Mouse (Mus musculus): ENCODE measurements around the gene Stra6l. TPM values are rescaled to one million over a fixed set of nuclear protein-coding genes. Genes with fewer than 3 reads are reported as not detected.
A peak's percentile ranks its signal among the peaks of the same experiment; 100 is the strongest.

Gene Stra6l
- polyA plus RNA-seq, 1 experiment from 2014 or later, result 0.11 TPM

GRCm38 (mm10) chr4:45818814-45819207 lies 29.7 kb upstream of the Stra6l start:
- H3K4me1 ChIP-seq (ENCODE audit: control insufficient read depth in 2 of 2, insufficient read depth in 2 of 2, low read length in 2 of 2), result peaks cover 36 to 49% of the 10 kb centered on the region in 2 experiments
- ATAC-seq (ENCODE audit: insufficient number of reproducible peaks, insufficient read depth, low FRiP score, low read depth), result no peak
- H3K4me3 ChIP-seq (ENCODE audit: control insufficient read depth in 1 of 2, insufficient read depth in 1 of 2, low read depth in 1 of 2, low read length in 2 of 2), result no peak overlapping the region
- H3K9ac ChIP-seq (ENCODE audit: low read length), result peak overlapping the region; percentile 54
- peaks cover 11% of the 10 kb centered on the region; the same call in 1 of the 2 replicates for H3K27me3 ChIP-seq (ENCODE audit: control insufficient read depth, insufficient read depth, low read length)
- no peaks in the 10 kb centered on the region for H3K9me3 ChIP-seq (ENCODE audit: control insufficient read depth, low read length)
- no peaks in the 10 kb centered on the region for H3K36me3 ChIP-seq (ENCODE audit: control insufficient read depth, insufficient read depth, low read length)
- H3K27ac ChIP-seq (replicated peaks in 1 of 2; ENCODE audit: control insufficient read depth in 1 of 2, insufficient read depth in 1 of 2, low read depth in 2 of 2, low read length in 2 of 2), result peak overlapping the region; percentile 98 to 99
- WGBS, result 9% methylated on average over 4 of the region's 4 CpGs
- H3K4me2 ChIP-seq (ENCODE audit: low read length), result peak overlapping the region; percentile 66; the same call in 1 of the 2 replicates

DNA sequence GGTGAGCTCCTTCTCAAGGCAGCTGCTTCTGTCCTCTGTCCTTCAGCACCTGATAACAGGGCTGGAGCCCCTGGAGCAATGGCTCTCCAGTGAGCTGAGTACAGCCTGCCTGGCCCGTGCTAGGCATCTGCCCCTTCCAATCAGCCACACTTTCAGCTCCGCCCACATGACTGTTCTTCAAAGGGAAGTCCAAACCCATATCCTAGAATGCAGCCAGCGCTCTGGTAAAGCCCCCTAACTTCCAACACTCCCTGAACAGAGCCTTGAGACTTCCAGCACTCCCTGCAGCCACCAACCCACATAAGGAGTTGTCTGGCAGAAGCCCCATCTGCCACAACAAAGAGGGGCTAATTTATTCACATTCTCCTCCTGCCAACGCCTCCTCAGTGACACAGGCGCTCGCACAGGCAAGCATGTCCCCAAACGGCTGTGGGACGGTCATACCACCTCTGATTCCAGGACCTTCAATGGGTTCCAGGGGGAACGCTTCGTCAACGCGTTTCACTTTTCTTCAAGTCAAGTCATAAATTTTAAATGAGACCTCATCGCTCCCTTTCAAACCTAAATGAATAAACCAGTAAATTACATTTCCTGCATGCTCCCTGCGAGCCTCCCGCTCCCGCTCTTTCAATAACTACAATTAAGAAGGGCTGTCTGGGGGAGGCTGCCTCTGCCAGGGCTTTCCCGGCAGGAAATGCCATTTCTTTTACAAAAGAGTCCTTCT lies 29.1 kb upstream of the Stra6l start:
- Histone ChIP-seq H3K4me3 (ENCODE audit: control insufficient read depth in 1 of 2, insufficient read depth in 1 of 2, low read depth in 1 of 2, low read length in 2 of 2) (peak overlapping the region; percentile 17 to 21), H3K27ac (replicated peaks in 1 of 2; ENCODE audit: control insufficient read depth in 1 of 2, insufficient read depth in 1 of 2, low read depth in 2 of 2, low read length in 2 of 2) (peak overlapping the region; percentile 98 to 99), H3K4me1 (ENCODE audit: control insufficient read depth in 2 of 2, insufficient read depth in 2 of 2, low read length in 2 of 2) (peaks cover 42 to 55% of the 10 kb centered on the region in 2 experiments), H3K9me3 (ENCODE audit: control insufficient read depth, low read length) (no peaks in the 10 kb centered on the region), H3K9ac (ENCODE audit: low read length) (peak overlapping the region; percentile 54), H3K27me3 (ENCODE audit: control insufficient read depth, insufficient read depth, low read length) (peaks cover 16% of the 10 kb centered on the region; the same call in 1 of the 2 replicates), H3K4me2 (ENCODE audit: low read length) (peak overlapping the region; percentile 66), H3K36me3 (ENCODE audit: control insufficient read depth, insufficient read depth, low read length) (no peaks in the 10 kb centered on the region)
- WGBS, result 2% methylated on average over 17 of the region's 17 CpGs
- peak; percentile 91 for ATAC-seq (ENCODE audit: insufficient number of reproducible peaks, insufficient read depth, low FRiP score, low read depth)

GRCm38 (mm10) chr4:45820074-45820830 lies 28.2 kb upstream of the Stra6l start:
- peak overlapping the region; percentile 98 to 99 for H3K27ac ChIP-seq (replicated peaks in 1 of 2; ENCODE audit: control insufficient read depth in 1 of 2, insufficient read depth in 1 of 2, low read depth in 2 of 2, low read length in 2 of 2)
- WGBS, result 8% methylated on average over 8 of the region's 8 CpGs
- peak overlapping the region in 1 of 2 experiments; percentile 17; a peak in 2 of 4 replicates for H3K4me3 ChIP-seq (ENCODE audit: control insufficient read depth in 1 of 2, insufficient read depth in 1 of 2, low read depth in 1 of 2, low read length in 2 of 2)
- H3K27me3 ChIP-seq (ENCODE audit: control insufficient read depth, insufficient read depth, low read length), result peaks cover 25% of the 10 kb centered on the region; the same call in 1 of the 2 replicates
- peak overlapping the region; percentile 66 for H3K4me2 ChIP-seq (ENCODE audit: low read length)
- H3K4me1 ChIP-seq (ENCODE audit: control insufficient read depth in 2 of 2, insufficient read depth in 2 of 2, low read length in 2 of 2), result peaks cover 49 to 61% of the 10 kb centered on the region in 2 experiments
- no peaks in the 10 kb centered on the region for H3K9me3 ChIP-seq (ENCODE audit: control insufficient read depth, low read length)
- no peaks in the 10 kb centered on the region for H3K36me3 ChIP-seq (ENCODE audit: control insufficient read depth, insufficient read depth, low read length)
- peak; percentile 60 for ATAC-seq (ENCODE audit: insufficient number of reproducible peaks, insufficient read depth, low FRiP score, low read depth)
- peak overlapping the region; percentile 54 for H3K9ac ChIP-seq (ENCODE audit: low read length)

DNA sequence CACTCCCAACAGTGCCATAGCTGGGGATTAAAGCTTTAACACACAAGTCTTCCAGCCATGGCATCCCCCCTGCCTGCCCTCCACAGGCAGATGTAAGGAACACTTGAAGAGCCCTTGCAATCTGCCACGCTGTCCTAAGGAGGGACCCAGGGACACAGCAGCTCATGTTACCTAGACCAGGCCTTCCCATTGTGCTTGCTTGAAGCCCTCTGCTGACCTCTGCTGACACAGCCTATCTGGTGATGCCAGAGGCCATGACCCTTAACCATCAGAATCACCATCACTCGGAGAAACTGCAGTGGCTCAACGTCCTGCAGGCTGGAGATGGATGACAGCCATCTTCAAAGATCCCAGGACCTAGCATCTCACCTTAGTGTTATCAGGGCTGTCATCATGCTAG lies 26.5 kb upstream of the Stra6l start:
- no peak for ATAC-seq (ENCODE audit: insufficient number of reproducible peaks, insufficient read depth, low FRiP score, low read depth)
- no peak overlapping the region for H3K4me2 ChIP-seq (ENCODE audit: low read length)
- H3K4me1 ChIP-seq (ENCODE audit: control insufficient read depth in 2 of 2, insufficient read depth in 2 of 2, low read length in 2 of 2), result peaks cover 48 to 61% of the 10 kb centered on the region in 2 experiments
- H3K36me3 ChIP-seq (ENCODE audit: control insufficient read depth, insufficient read depth, low read length), result no peaks in the 10 kb centered on the region
- no peak overlapping the region for H3K9ac ChIP-seq (ENCODE audit: low read length)
- no peaks in the 10 kb centered on the region for H3K9me3 ChIP-seq (ENCODE audit: control insufficient read depth, low read length)
- no peak overlapping the region for H3K4me3 ChIP-seq (ENCODE audit: control insufficient read depth in 1 of 2, insufficient read depth in 1 of 2, low read depth in 1 of 2, low read length in 2 of 2)
- peaks cover 42% of the 10 kb centered on the region for H3K27me3 ChIP-seq (ENCODE audit: control insufficient read depth, insufficient read depth, low read length)
- 56% methylated on average over 3 of the region's 3 CpGs for whole genome bisulfite sequencing
- no peak overlapping the region for H3K27ac ChIP-seq (replicated peaks in 1 of 2; ENCODE audit: control insufficient read depth in 1 of 2, insufficient read depth in 1 of 2, low read depth in 2 of 2, low read length in 2 of 2)

DNA sequence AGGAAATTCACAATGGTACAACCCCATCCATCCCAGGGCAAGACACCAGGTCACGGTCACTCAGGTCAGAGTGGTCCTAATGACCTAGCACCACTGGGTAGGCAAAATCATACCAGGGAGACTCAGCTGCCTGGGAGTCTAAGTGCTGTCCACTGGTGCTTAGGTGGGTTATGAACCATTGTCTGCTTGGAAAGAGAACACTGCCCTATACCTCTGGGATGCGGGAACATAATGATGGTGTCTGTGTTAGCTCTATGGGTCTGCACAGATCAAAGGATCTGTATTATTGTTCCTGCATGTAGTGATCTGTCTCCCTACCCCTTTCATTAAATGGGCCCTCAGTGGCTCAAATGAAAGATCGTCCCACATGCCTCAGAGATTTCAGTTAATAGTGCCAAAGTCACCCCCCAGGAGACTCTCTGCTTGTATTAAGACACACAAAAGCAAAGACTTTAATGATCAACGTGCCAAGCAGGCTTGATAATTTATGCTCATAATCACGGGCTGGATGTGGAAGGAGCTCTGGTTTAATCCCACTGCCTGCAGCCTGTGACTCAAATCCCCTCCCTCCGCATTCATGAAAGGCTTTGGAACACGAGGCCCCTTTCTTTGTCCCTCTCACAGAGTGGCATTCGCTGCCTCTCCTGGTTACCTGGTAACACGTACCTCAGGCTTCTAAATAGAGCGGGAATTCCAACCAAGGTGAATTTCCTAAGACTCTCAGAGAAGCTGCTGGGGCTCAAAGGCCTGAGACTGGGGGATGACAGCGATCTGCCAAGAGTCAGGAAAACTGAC lies 25.5 kb upstream of the Stra6l start:
- peaks cover 47 to 53% of the 10 kb centered on the region in 2 experiments for H3K4me1 ChIP-seq (ENCODE audit: control insufficient read depth in 2 of 2, insufficient read depth in 2 of 2, low read length in 2 of 2)
- H3K4me3 ChIP-seq (ENCODE audit: control insufficient read depth in 1 of 2, insufficient read depth in 1 of 2, low read depth in 1 of 2, low read length in 2 of 2), result no peak overlapping the region
- no peaks in the 10 kb centered on the region for H3K36me3 ChIP-seq (ENCODE audit: control insufficient read depth, insufficient read depth, low read length)
- H3K9ac ChIP-seq (ENCODE audit: low read length), result peak overlapping the region; percentile 35; the same call in 1 of the 2 replicates
- no peaks in the 10 kb centered on the region for H3K9me3 ChIP-seq (ENCODE audit: control insufficient read depth, low read length)
- no peak overlapping the region for H3K4me2 ChIP-seq (ENCODE audit: low read length)
- H3K27ac ChIP-seq (replicated peaks in 1 of 2; ENCODE audit: control insufficient read depth in 1 of 2, insufficient read depth in 1 of 2, low read depth in 2 of 2, low read length in 2 of 2), result no peak overlapping the region
- 34% methylated on average over 11 of the region's 11 CpGs for WGBS
- no peak for ATAC-seq (ENCODE audit: insufficient number of reproducible peaks, insufficient read depth, low FRiP score, low read depth)
- H3K27me3 ChIP-seq (ENCODE audit: control insufficient read depth, insufficient read depth, low read length), result peaks cover 52% of the 10 kb centered on the region

DNA sequence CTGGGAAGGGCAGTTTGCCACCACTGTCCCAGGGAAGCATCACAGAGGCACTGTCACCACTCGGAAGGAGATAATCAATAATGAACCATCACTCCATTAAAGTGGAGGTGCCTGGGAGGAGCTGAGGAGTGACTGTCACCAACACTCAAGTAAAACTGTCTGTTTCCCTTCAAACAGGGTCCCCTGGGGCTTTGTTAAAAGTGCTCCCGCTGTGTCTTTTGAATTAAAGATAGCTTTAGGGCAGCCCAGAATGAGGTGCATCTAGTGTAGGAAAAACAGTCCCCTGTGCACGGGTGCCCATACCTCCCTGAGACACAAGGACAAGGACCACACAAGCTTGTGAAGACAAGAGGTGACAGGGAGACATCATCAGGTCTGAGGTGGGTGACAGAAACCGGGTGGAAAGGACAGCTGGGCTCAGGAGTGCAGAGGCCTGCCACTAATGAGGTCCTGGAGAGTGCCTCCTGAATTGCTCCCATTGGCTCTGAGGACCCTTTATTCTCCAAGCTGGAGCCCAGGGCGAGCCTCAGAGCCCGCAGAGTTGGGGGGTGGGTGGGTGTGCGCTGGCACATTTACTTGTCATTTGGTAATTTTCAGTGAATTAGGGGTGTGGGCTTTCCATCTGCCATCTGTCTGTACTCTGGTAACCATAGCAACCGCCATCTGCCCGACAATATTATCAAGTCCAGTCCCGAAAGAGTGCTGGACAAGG lies 24.3 kb upstream of the Stra6l start:
- Histone ChIP-seq H3K4me3 (ENCODE audit: control insufficient read depth in 1 of 2, insufficient read depth in 1 of 2, low read depth in 1 of 2, low read length in 2 of 2) (no peak overlapping the region), H3K9ac (ENCODE audit: low read length) (0 out of 2 replicates have a peak overlapping the region, but pooled peaks have one; percentile 11), H3K9me3 (ENCODE audit: control insufficient read depth, low read length) (no peaks in the 10 kb centered on the region), H3K4me1 (ENCODE audit: control insufficient read depth in 2 of 2, insufficient read depth in 2 of 2, low read length in 2 of 2) (peaks cover 37 to 45% of the 10 kb centered on the region in 2 experiments), H3K27ac (replicated peaks in 1 of 2; ENCODE audit: control insufficient read depth in 1 of 2, insufficient read depth in 1 of 2, low read depth in 2 of 2, low read length in 2 of 2) (no peak overlapping the region), H3K4me2 (ENCODE audit: low read length) (peak overlapping the region; percentile 23; the same call in 1 of the 2 replicates), H3K36me3 (ENCODE audit: control insufficient read depth, insufficient read depth, low read length) (no peaks in the 10 kb centered on the region), H3K27me3 (ENCODE audit: control insufficient read depth, insufficient read depth, low read length) (peaks cover 61% of the 10 kb centered on the region)
- WGBS, result 12% methylated on average over 10 of the region's 10 CpGs
- ATAC-seq (ENCODE audit: insufficient number of reproducible peaks, insufficient read depth, low FRiP score, low read depth), result no peak

All from heart, embryonic 14.5 days (tissue).